Mouse (Mus musculus) ES-Bruce4 (cell line): ENCODE data around the gene Gm14214. TPM values are rescaled to one million over a fixed set of nuclear protein-coding genes. Genes with fewer than 3 reads are reported as not detected.
A peak's percentile ranks its signal among the peaks of the same experiment; 100 is the strongest.

Source experiments
- H3K27ac ChIP-seq: 2 replicates; pipeline ENCODE4 v1.5.1; 2012; ENCODE audit warnings: low read length, inconsistent platforms; ENCODE audit not compliant: insufficient read depth
- H3K27me3 ChIP-seq: 2 replicates; pipeline ENCODE4 v1.6.1; 2012; ENCODE audit warnings: mild to moderate bottlenecking, low read length, inconsistent platforms; ENCODE audit not compliant: control insufficient read depth, poor library complexity, insufficient read depth, severe bottlenecking
- H3K36me3 ChIP-seq: 2 replicates; pipeline ENCODE4 v1.6.1; 2012; ENCODE audit warnings: inconsistent platforms, mild to moderate bottlenecking, low read length, moderate library complexity; ENCODE audit not compliant: control insufficient read depth, poor library complexity, insufficient read depth, severe bottlenecking
- H3K4me1 ChIP-seq: one replicate; pipeline ENCODE4 v1.8.1; 2011; ENCODE audit warnings: low read length; ENCODE audit not compliant: control insufficient read depth, insufficient read depth
- H3K4me3 ChIP-seq: 2 replicates; pipeline ENCODE4 v1.5.1; 2011; ENCODE audit warnings: low read depth, mild to moderate bottlenecking, low read length
- H3K9ac ChIP-seq: 2 replicates; pipeline ENCODE4 v1.6.1; 2012; ENCODE audit warnings: low read depth, mild to moderate bottlenecking, inconsistent platforms; ENCODE audit not compliant: poor library complexity, severe bottlenecking
- H3K9me3 ChIP-seq: replicated peaks from 2 replicates; pipeline ENCODE4 v1.6.1; 2012; ENCODE audit warnings: mild to moderate bottlenecking, low read length, inconsistent platforms; ENCODE audit not compliant: control insufficient read depth, poor library complexity, insufficient read depth, severe bottlenecking
- CTCF ChIP-seq: IDR thresholded peaks from one replicate; pipeline ENCODE4 v1.8.1; 2011; ENCODE audit warnings: low read depth, low read length
- EP300 ChIP-seq: IDR thresholded peaks from 2 replicates; pipeline ENCODE4 v1.6.1; 2011; ENCODE audit warnings: low read depth, low read length; ENCODE audit not compliant: insufficient read depth
- POLR2A ChIP-seq: IDR thresholded peaks from one replicate; pipeline ENCODE4 v1.8.1; 2011; ENCODE audit warnings: low read length; ENCODE audit not compliant: insufficient read depth
- polyA plus RNA-seq: library from polyadenylated mRNA; stranded (reverse); fragments of >200 nt; gene quantifications from 2 replicates; pipeline ENCODE4 v1.2.4, GENCODE M21; 2011; ENCODE audit warnings: low read depth; ENCODE audit not compliant: missing spikeins, insufficient read depth, insufficient read length

Gm14214 gene
- polyA plus RNA-seq, 1 experiment = 1.2 TPM

- Histone ChIP-seq H3K4me3 (no peak overlapping the region), H3K9ac (no peak overlapping the region), H3K4me1 (no peaks in the 10 kb centered on the region), H3K9me3 (no peaks in the 10 kb centered on the region), H3K36me3 (no peaks in the 10 kb centered on the region), H3K27ac (no peak overlapping the region), H3K27me3 (no peaks in the 10 kb centered on the region)
- no peak for TF ChIP-seq EP300
- TF ChIP-seq CTCF = no peak
- no peak for TF ChIP-seq POLR2A
Observed at GRCm38 (mm10) chr2:154809107-154809762, 39.4 kb upstream of the Gm14214 start.

- no peak overlapping the region for H3K27ac ChIP-seq
- no peak overlapping the region for H3K4me3 ChIP-seq
- no peaks in the 10 kb centered on the region for H3K4me1 ChIP-seq
- TF ChIP-seq CTCF (no peak), POLR2A (no peak)
- no peaks in the 10 kb centered on the region for H3K27me3 ChIP-seq
- no peaks in the 10 kb centered on the region for H3K9me3 ChIP-seq
- no peaks in the 10 kb centered on the region for H3K36me3 ChIP-seq
- no peak overlapping the region for H3K9ac ChIP-seq
Observed at GRCm38 (mm10) chr2:154807689-154808088, 37.9 kb upstream of the Gm14214 start.

GRCm38 (mm10) chr2:154803845-154804244 lies 34.0 kb upstream of the Gm14214 start:
- Histone ChIP-seq H3K4me1 (no peaks in the 10 kb centered on the region), H3K4me3 (no peak overlapping the region), H3K27ac (no peak overlapping the region), H3K9me3 (no peaks in the 10 kb centered on the region), H3K9ac (no peak overlapping the region), H3K27me3 (no peaks in the 10 kb centered on the region), H3K36me3 (0 out of 2 replicates have a peak, but pooled peaks cover 2% of the 10 kb centered on the region)
- no peak for TF ChIP-seq POLR2A

- TF ChIP-seq EP300 (no peak), POLR2A (no peak), CTCF (no peak)
- Histone ChIP-seq H3K4me3 (no peak overlapping the region), H3K9me3 (no peaks in the 10 kb centered on the region), H3K4me1 (no peaks in the 10 kb centered on the region), H3K36me3 (0 out of 2 replicates have a peak, but pooled peaks cover 2% of the 10 kb centered on the region), H3K27ac (no peak overlapping the region), H3K27me3 (no peaks in the 10 kb centered on the region), H3K9ac (no peak overlapping the region)
Observed at GRCm38 (mm10) chr2:154803372-154803771, 33.5 kb upstream of the Gm14214 start.

GRCm38 (mm10) chr2:154791661-154792642 lies 22.1 kb upstream of the Gm14214 start:
- Histone ChIP-seq H3K9ac (peak overlapping the region; percentile 98), H3K27me3 (no peaks in the 10 kb centered on the region), H3K36me3 (peaks cover 13% of the 10 kb centered on the region), H3K27ac (no peak overlapping the region), H3K9me3 (no peaks in the 10 kb centered on the region), H3K4me3 (peak overlapping the region; percentile 83), H3K4me1 (no peaks in the 10 kb centered on the region)
- TF ChIP-seq POLR2A = no peak
